Mouse (Mus musculus): ENCODE data around the gene Sbno2. TPM values are rescaled to one million over a fixed set of nuclear protein-coding genes. Genes with fewer than 3 reads are reported as not detected.
"Not testable (repeated sequence)": the region's sequence is repeated elsewhere in the genome, so short reads cannot be mapped to it uniquely, and the experiment has no call there.

The Sbno2 gene
- total RNA-seq, 2 experiments from 2014 or later: 24.5 to 42.4 TPM

GRCm38 (mm10) chr10:80045766-80046165, 59.6 kb downstream of the Sbno2 start:
- no peak for ATAC-seq (replicated peaks; ENCODE audit: poor library complexity, severe bottlenecking)

- ATAC-seq (replicated peaks; ENCODE audit: poor library complexity, severe bottlenecking): not testable (repeated sequence)
These were observed 60.0 kb downstream of the Sbno2 start for GRCm38 (mm10) chr10:80045364-80045763.

GRCm38 (mm10) chr10:80044087-80044486, 61.3 kb downstream of the Sbno2 start:
- no peak for ATAC-seq (replicated peaks; ENCODE audit: poor library complexity, severe bottlenecking)

GRCm38 (mm10) chr10:80041409-80042060, 63.8 kb downstream of the Sbno2 start:
- ATAC-seq (replicated peaks; ENCODE audit: poor library complexity, severe bottlenecking): not testable (repeated sequence)

GRCm38 (mm10) chr10:80039559-80039979, 65.8 kb downstream of the Sbno2 start, which contains the start of gene Polr2e:
Gene Polr2e (minus strand): TSS chr10:80039795.
- ATAC-seq (replicated peaks; ENCODE audit: poor library complexity, severe bottlenecking): peak; percentile 97

GRCm38 (mm10) chr10:80036832-80037231, 68.5 kb downstream of the Sbno2 start:
- no peak for ATAC-seq (replicated peaks; ENCODE audit: poor library complexity, severe bottlenecking)

GRCm38 (mm10) chr10:80035686-80036085, 69.7 kb downstream of the Sbno2 start:
- ATAC-seq (replicated peaks; ENCODE audit: poor library complexity, severe bottlenecking): no peak

GRCm38 (mm10) chr10:80035148-80035547, 70.2 kb downstream of the Sbno2 start:
- no peak for ATAC-seq (replicated peaks; ENCODE audit: poor library complexity, severe bottlenecking)

- ATAC-seq (replicated peaks; ENCODE audit: poor library complexity, severe bottlenecking): no peak; the same call in 1 of the 2 replicates
These were observed 71.6 kb downstream of the Sbno2 start for GRCm38 (mm10) chr10:80033511-80034391.

- ATAC-seq (replicated peaks; ENCODE audit: poor library complexity, severe bottlenecking): peak; percentile 67
These were observed 72.4 kb downstream of the Sbno2 start for GRCm38 (mm10) chr10:80032799-80033480.

GRCm38 (mm10) chr10:80030736-80031135, 74.6 kb downstream of the Sbno2 start:
- ATAC-seq (replicated peaks; ENCODE audit: poor library complexity, severe bottlenecking): no peak

GRCm38 (mm10) chr10:80030191-80030590, 75.2 kb downstream of the Sbno2 start:
- no peak for ATAC-seq (replicated peaks; ENCODE audit: poor library complexity, severe bottlenecking)

- no peak for ATAC-seq (replicated peaks; ENCODE audit: poor library complexity, severe bottlenecking)
These were observed 76.9 kb downstream of the Sbno2 start for GRCm38 (mm10) chr10:80028521-80028846.

- no peak for ATAC-seq (replicated peaks; ENCODE audit: poor library complexity, severe bottlenecking)
These were observed 77.5 kb downstream of the Sbno2 start for GRCm38 (mm10) chr10:80027681-80028520.

GRCm38 (mm10) chr10:80025889-80026288, 79.5 kb downstream of the Sbno2 start:
- peak; percentile 43 for ATAC-seq (replicated peaks; ENCODE audit: poor library complexity, severe bottlenecking)

- ATAC-seq (replicated peaks; ENCODE audit: poor library complexity, severe bottlenecking): no peak
These were observed 79.9 kb downstream of the Sbno2 start for GRCm38 (mm10) chr10:80025463-80025862.

- no peak for ATAC-seq (replicated peaks; ENCODE audit: poor library complexity, severe bottlenecking)
These were observed 80.4 kb downstream of the Sbno2 start for GRCm38 (mm10) chr10:80025044-80025347.

- peak; percentile 71 for ATAC-seq (replicated peaks; ENCODE audit: poor library complexity, severe bottlenecking)
These were observed 80.9 kb downstream of the Sbno2 start for GRCm38 (mm10) chr10:80024229-80025043.

GRCm38 (mm10) chr10:80023758-80024157, 81.6 kb downstream of the Sbno2 start:
- no peak for ATAC-seq (replicated peaks; ENCODE audit: poor library complexity, severe bottlenecking)
